Mouse (Mus musculus) adrenal gland, postnatal 4 days (tissue): Measurements from ENCODE around the gene Gpd1. TPM values are rescaled to one million over a fixed set of nuclear protein-coding genes. Genes with fewer than 3 reads are reported as not detected.

ENCODE experiments used
- DNase-seq, 2 experiments: peaks; one replicate each; pipeline ENCODE4 v3.0.0; 2021 to 2022; ENCODE audit warnings: low spot score in 2 of 2, mixed read lengths in 2 of 2
- long read RNA-seq, 2 experiments: library from polyadenylated mRNA; stranded (forward); transcript quantifications; one replicate each; pipeline ENCODE4 v2.0.0; 2021
- total RNA-seq, 2 experiments: library from RNA; stranded (reverse); gene quantifications; 2 replicates each; pipeline ENCODE4 v1.2.3; 2021

Gene Gpd1
- total RNA-seq: 100 to 1,000 TPM; 259 to 304 TPM
- long read RNA-seq, experiment 1, transcript Gpd1-201 (8 exons, 2,861 nt): major isoform, 147 of 223 reads
- long read RNA-seq, experiment 1, partial matches to known transcripts: 75 of 223 reads
- long read RNA-seq, experiment 1, other reads (novel, unspliced or antisense): 1 of 223 reads
- long read RNA-seq, experiment 2, transcript Gpd1-201 (8 exons, 2,861 nt): major isoform, 362 of 542 reads
- long read RNA-seq, experiment 2, partial matches to known transcripts: 167 of 542 reads
- long read RNA-seq, experiment 2, other reads (novel, unspliced or antisense): 13 of 542 reads

- DNase-seq: no peak
Measured at GRCm38 (mm10) chr15:99717386-99718334, at the start of gene Gpd1. TSS of gene Gpd1 (plus strand) at chr15:99717515.

DNA sequence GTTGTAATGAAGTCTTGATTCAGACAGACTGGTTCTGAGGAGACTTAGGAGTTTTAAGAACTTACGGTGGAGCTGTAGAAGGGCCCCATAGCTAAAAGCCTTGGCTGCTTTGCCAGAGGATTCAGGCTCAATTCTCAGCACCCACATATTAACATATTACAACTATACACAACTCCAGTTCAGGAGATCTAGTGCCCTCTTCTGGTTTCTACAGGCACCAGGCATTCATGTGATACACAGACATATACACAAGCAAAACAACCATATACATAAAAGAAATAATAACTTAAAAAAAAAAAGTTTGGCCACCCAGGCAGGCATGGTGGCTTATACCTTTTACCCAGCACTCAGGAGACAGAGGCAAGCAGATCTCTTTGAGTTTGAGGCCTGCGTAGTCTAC lies 49.8 kb upstream of the Gpd1 start:
- DNase-seq: no peak

DNA sequence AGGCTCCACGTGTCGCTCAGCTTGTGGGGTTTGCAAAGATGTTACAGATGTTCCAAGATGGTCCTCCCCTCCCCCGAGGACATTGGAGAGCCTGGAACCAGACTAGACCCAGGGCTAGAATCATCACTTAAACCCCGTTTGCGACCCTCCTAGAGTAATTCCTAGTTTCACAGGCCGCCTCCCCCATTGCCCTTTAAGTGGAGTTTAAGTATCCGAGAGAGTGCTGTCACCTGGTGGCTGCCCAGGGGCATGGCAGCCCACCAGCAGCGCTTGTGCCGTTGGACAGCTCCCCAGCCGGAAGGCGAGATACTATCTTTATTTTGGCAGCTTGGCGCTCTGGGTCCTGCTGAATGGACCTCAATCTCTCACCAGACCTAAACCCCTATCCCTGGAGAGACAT lies 48.4 kb upstream of the Gpd1 start:
- peak; percentile 40 to 45 for DNase-seq

GRCm38 (mm10) chr15:99669392-99669791 lies 47.9 kb upstream of the Gpd1 start:
- DNase-seq: no peak

DNA sequence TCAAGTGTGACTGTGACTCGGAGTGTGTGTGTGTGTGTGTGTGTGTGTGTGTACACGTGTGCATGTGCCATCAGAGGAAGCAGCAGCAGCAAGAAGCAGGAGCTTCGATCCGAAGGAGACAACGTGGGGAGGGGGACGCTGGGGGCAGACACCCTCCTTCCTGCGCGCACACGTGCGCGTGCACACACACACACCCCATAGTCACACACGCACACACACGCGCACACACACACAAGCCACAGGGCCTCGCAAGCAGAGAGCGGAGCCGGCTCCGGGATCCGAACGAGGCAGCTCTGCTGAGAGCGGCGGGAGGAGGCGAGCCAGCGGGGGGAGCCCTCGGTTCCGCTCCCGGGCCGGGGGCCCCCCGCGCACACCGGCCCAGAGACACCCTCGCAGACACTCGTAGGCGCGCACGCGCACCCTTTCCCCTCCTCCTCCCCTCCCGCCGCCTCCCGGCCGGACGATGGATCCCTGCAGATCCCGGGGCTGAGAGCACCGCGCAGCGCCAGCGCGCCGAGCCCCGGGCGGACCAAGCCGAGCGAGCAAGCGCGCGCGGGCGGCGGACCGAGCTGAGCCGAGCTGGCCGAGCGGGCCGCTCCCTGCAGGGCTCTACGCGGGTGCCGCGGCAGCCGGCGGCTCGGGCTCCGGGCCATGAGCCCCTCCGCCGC lies 47.0 kb upstream of the Gpd1 start, which contains the start of gene Asic1:
Asic1 (plus strand) TSS at position 215 of the 668 bp plus-strand sequence.
- peak; percentile 35 to 43 for DNase-seq

DNA sequence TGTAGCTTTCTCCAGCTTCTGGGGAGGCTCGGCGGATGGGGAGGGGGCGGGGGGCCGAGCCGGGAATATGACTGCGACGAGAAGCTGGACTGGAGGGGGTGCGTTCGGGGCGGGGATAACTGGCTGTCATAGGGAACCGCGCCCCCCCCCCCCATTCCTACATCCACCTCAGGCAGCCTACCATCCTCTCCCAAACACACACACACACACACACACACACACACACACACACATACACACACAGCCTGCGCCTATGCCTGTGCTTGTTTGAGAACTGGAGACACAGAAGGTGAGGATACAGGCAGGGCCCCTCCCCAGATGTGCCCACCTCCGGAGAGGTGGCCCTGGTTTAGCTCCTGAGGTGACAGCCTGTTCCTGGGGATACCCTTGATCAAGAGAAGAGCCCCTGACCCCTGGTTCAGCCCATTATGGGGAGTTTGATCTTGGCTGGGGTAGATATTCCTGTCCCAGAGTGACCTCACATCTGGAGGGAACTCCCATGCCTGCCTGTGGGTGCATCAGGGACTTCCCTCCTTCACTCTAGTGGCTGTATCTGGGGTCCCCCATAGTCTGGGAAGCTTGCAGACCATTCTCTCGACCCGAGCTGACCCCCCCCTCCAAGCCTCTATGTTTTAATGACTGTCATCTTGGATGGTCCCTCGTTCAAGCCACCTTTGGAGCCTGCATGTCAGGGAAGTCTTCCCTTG lies 46.2 kb upstream of the Gpd1 start:
- DNase-seq: no peak

- DNase-seq: no peak
Measured at GRCm38 (mm10) chr15:99671783-99672182, 45.5 kb upstream of the Gpd1 start.

- DNase-seq: no peak
Measured at GRCm38 (mm10) chr15:99674866-99675265, 42.4 kb upstream of the Gpd1 start.

GRCm38 (mm10) chr15:99677089-99677488 lies 40.2 kb upstream of the Gpd1 start:
- no peak for DNase-seq

GRCm38 (mm10) chr15:99678063-99678800 lies 39.1 kb upstream of the Gpd1 start:
- DNase-seq: no peak

GRCm38 (mm10) chr15:99679008-99679407 lies 38.3 kb upstream of the Gpd1 start:
- DNase-seq: no peak

GRCm38 (mm10) chr15:99682880-99683279 lies 34.4 kb upstream of the Gpd1 start:
- DNase-seq: no peak

DNA sequence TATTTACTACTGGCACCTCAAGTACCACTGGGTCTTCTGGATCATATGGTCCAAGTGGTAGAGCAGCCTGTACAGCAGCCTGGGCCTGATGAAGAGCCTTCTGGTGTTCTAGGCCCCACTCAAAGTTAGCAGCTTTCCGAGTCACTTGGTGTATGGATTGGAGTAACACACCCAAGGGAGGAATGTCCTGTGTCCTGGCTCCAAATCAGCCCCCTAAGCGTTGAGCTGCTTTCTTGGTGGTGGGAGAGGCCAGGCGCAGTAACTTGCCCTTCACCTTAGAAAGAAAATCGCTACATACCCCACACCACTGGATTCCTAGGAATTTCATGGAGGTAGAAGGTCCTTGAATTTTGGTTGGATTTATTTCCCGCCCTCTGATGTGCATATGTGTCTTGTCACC lies 33.2 kb upstream of the Gpd1 start:
- no peak for DNase-seq

- DNase-seq: peak in 1 of 2 experiments; percentile 38
Measured at GRCm38 (mm10) chr15:99688712-99689111, 28.6 kb upstream of the Gpd1 start.

GRCm38 (mm10) chr15:99690924-99691323 lies 26.4 kb upstream of the Gpd1 start:
- no peak for DNase-seq

GRCm38 (mm10) chr15:99691976-99692375 lies 25.3 kb upstream of the Gpd1 start:
- DNase-seq: no peak

- no peak for DNase-seq
Measured at GRCm38 (mm10) chr15:99697309-99697708, 20.0 kb upstream of the Gpd1 start.

GRCm38 (mm10) chr15:99698533-99699085 lies 18.7 kb upstream of the Gpd1 start:
- DNase-seq: no peak

GRCm38 (mm10) chr15:99699715-99700114 lies 17.6 kb upstream of the Gpd1 start:
- DNase-seq: no peak
